Mouse (Mus musculus) adipocyte (in vitro differentiated cells): ENCODE data around the gene Cdx2.

Experiments used
- DNase-seq: peaks from one replicate; pipeline ENCODE4 v3.0.0-alpha.2; 2016; ENCODE audit warnings: low spot score

Cdx2 gene

DNA sequence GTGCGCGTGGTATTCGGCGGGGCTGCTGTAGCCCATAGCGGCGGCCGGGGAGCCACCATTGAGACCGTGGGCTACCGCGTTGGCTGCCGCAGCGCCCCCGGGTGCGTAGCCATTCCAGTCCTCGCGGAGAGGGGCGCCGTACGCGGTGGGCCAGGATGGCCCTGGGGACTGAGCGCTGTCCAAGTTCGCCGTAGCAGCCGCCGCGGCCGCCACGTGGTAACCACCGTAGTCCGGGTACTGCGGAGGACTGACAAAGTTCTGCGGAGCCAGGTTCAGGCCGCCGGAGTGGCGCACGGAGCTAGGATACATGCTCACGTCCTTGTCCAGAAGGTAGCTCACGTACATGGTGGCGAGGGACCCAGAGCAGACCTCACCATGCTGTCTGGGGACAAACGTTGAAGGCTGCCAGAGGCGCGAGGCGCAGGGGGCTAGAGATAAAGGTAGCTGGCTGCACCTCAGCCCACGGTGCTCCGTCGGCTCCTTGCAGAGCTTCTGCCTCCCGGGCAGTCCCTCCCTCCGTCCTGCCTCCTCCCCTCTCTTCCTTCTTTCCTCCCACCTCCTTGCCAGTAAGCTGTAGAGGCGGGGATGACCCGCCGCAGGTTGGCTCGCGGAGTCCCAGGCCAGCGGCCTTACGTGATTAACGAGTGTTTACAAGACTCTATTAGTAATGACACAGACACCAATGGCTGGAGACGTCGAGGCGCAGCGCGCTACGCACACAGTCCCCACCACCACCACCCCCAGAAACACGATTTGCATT lies at the start of gene Cdx2:
Gene Cdx2 (minus strand): TSS at position 633 of the 760 bp plus-strand sequence.
- DNase-seq, result no peak

- no peak for DNase-seq
Observed at GRCm38 (mm10) chr5:147356260-147357055, 49.4 kb upstream of the Cdx2 start.

- DNase-seq, result no peak
Observed at GRCm38 (mm10) chr5:147355788-147356187, 48.7 kb upstream of the Cdx2 start.

DNA sequence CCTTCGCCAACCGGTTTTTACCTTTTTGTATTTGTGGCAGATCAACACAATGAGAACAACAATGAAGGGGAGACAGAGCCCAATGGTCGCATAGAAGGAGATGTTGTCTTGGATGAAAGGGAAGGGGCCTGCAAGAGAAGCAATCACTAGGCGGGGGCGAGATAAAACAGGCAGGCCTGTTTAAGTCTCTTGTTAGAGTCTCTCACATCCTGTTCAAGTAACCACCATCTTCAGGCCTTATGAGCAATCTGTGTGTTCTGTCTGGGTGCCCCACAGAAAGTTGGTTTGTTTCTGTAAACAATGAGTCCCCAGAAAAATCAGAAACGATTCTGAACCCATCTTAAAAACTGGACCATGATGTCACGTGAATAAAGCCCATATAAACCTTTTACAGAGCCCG lies 47.9 kb upstream of the Cdx2 start:
- no peak for DNase-seq

DNA sequence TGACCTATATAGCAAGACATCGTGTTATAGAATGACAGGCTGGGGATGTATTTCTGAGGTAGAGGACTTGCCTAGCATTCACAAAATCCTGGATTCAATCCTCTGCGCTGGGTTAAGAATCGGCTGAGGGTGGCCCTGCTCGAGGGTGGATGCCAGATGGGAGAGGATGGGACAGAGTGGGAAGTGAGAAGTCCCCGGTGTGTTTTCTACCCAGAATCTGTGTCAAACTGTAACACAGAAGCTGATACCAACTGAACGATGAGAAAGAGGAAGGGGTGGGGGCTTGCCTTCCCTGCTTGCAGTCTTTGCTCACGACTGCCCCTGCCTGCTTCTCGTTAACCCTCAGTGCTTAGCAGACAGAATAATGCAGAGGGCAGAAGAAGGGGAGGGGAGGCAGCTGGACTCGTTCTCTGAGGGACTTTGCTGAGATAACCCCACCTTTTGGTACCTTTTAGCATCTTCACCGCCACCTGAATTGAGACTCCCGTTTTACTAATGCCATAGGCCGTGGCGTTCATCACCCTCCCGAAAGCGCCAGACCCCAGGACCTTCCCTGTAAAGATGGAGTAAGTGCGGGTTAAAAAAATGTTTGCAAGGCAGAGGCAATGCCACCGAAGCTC lies 47.2 kb upstream of the Cdx2 start:
- no peak for DNase-seq

- no peak for DNase-seq
Observed at GRCm38 (mm10) chr5:147351931-147352330, 44.9 kb upstream of the Cdx2 start.

DNA sequence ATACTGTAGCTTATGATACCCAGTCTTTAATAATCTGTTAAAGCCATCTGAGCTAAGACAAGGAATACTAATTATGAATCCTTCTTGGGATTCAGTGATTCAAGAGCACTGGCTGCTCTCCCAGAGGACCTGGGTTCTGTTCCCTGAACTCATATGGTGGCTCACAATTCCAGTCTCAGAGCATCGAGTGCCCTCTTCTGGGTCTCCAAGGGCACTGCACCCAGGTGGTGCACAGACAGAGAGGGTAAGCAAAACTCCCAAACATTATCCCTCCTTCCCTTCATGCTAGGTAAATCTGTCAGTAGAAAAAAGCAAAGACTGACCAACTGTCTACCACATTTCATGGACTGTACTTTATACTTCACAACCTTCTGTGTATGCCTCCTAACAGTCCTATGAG lies 38.9 kb upstream of the Cdx2 start:
- no peak for DNase-seq

- no peak for DNase-seq
Observed at GRCm38 (mm10) chr5:147343904-147344303, 36.8 kb upstream of the Cdx2 start.

DNA sequence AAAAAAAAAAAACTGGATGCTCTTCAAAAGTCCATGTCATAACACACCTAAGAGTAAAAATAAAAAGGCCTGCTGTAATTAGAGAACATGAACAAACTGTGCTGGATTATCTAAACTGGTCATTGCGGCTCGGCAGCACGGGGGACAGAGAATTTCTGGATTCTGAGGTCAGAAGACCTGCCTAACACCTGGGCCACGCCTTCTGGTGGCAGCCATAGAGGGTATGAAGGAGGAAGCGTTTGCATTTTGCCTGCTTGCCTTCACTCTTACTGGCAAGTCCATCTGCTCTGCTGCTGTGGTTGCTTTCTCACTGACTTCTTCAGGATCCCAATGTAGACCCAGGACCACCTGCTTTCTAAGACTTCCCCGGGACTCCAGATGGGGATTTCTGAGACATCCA lies 35.8 kb upstream of the Cdx2 start:
- DNase-seq, result no peak

DNA sequence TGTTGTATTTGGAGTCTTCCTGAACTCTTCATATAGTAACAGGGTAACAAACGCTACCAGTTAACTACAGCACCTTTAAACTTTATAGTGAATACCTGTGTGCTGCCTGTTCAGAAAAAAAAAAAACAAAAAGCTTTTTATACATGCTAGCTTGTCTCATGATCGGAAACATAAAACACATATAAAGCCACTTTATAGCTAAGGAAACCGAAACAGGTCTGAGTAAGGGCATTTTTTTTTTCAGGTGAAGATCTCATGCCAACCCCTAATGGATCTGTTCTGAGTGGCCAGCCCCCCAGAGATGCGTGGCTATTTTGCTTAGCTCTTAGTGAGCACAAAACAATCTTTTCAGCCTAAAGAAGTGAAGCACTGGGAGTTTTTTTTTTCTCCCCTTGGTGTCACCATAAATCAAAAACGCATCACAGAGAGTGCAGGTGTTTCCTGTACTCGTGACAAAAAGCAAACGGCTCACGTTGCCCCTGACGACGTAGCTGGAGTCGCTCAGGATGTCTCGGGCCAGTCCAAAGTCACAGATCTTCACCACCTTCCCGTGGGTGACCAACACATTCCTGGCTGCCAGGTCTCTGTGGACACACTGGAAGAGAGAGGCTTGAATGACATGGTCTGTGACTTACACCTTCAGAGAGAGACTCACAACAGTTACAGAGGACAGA lies 33.8 kb upstream of the Cdx2 start:
- DNase-seq, result no peak

GRCm38 (mm10) chr5:147339560-147339959 lies 32.5 kb upstream of the Cdx2 start:
- no peak for DNase-seq

GRCm38 (mm10) chr5:147338967-147339366 lies 31.9 kb upstream of the Cdx2 start:
- no peak for DNase-seq

GRCm38 (mm10) chr5:147332711-147333110 lies 25.6 kb upstream of the Cdx2 start:
- DNase-seq, result no peak

DNA sequence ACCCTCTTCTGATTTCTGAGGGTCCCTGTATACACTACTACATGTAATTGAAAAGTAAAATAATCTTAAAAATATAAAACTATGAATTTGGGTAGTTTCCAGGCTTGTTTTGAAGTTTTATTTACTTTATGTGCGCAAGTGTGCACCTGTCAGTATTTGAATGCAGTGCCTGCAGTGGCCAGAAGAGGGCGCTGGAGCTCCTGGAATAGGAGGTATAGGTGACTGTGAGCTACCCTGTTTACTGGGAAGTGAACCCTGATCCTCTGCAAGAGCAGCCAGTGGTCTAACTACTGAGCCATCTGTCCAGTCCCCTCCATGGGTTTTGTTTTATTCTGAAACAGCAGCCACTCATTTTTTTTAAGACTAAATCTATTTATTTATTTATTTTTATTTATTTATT lies 24.5 kb upstream of the Cdx2 start:
- peak; percentile 63 for DNase-seq

DNA sequence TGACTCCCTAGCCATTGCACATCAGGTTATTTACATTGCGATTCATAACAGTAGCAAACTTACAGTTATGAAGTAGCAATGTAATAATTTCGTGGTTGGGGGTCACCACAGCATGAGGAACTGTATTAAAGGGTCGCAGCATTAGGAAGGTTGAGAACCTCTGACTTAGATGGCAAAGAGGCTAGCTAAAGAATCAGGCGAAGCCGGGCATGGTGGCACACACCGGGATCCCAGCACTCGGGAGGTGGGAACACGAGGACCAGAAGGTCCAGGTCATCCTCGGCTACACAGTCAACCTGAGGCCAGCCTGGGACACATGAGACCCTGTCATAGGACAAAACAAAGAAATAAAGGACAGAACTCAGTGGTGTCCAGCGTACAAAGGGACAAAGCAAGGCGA lies 22.9 kb upstream of the Cdx2 start:
- DNase-seq, result no peak

DNA sequence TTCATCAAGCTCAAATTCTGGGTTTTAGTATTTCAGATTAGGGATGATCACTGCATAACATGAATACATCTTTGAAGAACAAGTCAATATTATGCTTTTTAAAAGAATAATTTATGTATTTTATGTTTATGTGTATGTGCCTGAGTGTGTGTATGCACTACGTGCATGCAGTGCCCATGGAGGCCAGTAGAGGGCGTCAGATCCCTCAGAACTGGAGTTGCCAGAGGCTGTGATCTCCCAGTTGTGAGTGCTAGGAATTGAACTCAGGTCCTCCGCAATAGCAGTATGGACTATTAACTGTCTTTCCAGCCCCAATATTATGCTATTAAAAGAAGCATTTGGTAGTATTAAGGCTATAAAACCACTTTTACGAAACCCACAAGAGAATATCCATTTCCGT lies 20.6 kb upstream of the Cdx2 start:
- DNase-seq, result no peak

DNA sequence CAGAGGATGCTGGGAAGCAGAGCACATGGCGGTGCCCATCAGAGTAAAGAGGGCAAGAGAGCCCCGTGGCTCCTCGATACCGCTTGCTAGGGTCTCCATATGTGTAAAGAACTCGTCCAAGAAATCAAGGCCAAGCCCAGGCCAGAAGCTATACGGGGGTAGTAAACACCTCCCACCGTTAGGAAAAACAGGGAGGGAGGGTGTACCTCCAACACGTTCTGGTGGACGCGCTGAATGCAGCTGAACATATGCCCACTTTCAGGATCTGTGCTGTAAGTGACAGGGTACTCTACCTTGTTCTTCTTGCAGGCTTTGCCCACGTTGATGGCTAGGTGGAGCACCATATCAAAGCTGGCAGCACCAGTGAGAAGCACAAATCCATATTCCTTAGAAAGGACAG lies 18.9 kb upstream of the Cdx2 start:
- DNase-seq, result no peak

DNA sequence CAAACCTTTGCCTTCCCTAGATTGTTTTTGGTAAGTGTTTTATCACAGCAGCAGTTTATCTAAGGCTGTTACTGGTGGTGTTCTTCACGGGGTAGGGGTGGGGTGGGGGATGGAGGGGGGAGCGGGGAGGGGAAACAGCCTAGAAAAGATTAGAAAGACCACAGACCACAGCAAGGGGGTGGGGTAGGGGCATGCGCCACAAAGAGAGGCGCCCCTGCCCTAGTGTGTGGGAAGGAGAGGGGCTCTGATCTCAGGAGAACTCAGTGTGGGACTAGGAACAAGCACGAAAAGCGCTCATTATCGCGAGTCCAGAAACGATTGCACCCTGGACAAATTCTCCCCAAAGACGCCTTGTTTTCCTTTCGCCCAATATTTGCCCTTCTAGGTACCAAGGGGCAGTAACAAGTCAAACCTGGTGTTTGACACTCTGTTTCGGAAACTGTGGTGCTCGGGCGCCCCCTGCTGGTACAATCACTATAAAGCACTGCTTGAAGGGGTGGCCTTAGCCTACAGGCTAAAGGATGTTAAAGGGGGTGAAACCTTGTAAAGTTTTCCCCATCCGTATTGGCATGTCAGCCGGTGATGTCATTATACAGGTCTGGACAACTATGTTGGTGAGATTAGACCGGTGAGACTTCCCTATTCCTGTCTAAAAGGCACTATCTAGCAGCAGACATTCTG lies 16.3 kb upstream of the Cdx2 start:
- DNase-seq, result peak; percentile 83

- DNase-seq, result no peak
Observed at GRCm38 (mm10) chr5:147322183-147322582, 15.1 kb upstream of the Cdx2 start, which contains the start of gene Urad. Gene Urad (minus strand): TSS chr5:147322440.

DNA sequence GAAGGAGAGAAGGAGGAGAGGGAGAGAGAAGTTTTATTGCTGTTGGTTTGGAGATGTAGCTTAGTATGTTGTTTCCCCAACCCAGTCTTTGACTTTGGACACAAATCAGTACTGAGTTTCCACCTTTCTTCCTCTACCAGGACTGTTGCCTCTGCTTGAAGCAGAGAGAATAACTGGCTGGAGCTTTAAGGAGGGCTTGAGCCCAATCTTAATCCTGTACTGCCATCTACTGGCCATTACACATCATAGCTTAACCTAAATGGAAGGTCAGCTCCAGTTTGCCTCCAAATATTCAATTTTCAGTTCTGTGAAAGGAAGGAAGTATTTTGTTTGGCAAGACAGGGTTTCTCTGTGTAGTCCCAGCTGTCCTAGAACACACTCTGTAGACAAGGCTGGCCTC lies 12.6 kb upstream of the Cdx2 start:
- DNase-seq, result peak; percentile 84

GRCm38 (mm10) chr5:147317991-147318390 lies 10.9 kb upstream of the Cdx2 start:
- DNase-seq, result no peak

DNA sequence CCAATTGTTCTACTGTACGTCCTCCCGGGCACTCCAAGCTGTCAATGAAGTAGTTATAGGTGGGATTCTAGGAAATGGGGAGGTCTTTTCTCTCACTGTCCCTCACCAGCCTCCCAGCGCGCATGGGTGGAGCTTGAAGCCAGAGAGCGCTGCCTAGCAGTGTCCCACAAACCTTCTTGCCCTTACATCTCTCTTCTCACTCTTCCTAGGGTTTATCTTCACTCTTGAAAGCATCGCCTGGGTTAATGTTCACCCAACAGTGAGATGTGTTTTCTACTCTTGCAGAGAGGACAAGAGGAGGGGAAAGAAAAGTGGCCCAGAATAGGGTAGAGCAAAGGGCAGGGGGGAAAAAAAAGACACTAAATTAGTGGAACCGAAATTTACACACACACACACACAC lies 10.3 kb upstream of the Cdx2 start:
- no peak for DNase-seq
